Mouse (Mus musculus) heart, embryonic 11.5 days (tissue): ENCODE results near the gene Ehmt2. TPM values are rescaled to one million over a fixed set of nuclear protein-coding genes. Genes with fewer than 3 reads are reported as not detected.

Experiments used
- ATAC-seq: fragments of 200-750 bp; cut with Nextera tagmentation; replicated peaks from 2 replicates; pipeline ENCODE4 v1.8.0; 2017; ENCODE audit warnings: moderate library complexity; ENCODE audit not compliant: insufficient number of reproducible peaks, low FRiP score, low TSS enrichment
- H3K27ac ChIP-seq: fragments of 300-500 bp; sonication (generic); 2 replicates; pipeline ENCODE4 v1.5.1; 2014; ENCODE audit warnings: mild to moderate bottlenecking, low read depth, low read length
- H3K27me3 ChIP-seq: fragments of 300-500 bp; sonication (generic); 2 replicates; pipeline ENCODE4 v1.6.1; 2014; ENCODE audit warnings: mild to moderate bottlenecking, low read length, mixed read lengths; ENCODE audit not compliant: control insufficient read depth, insufficient read depth
- H3K36me3 ChIP-seq: fragments of 300-500 bp; sonication (generic); 2 replicates; pipeline ENCODE4 v1.6.1; 2014; ENCODE audit warnings: mild to moderate bottlenecking, low read length, moderate library complexity, mixed read lengths; ENCODE audit not compliant: control insufficient read depth, insufficient read depth
- H3K4me1 ChIP-seq: fragments of 300-500 bp; sonication (generic); 2 replicates; pipeline ENCODE4 v1.6.1; 2014; ENCODE audit warnings: low read length; ENCODE audit not compliant: control insufficient read depth, insufficient read depth
- H3K4me2 ChIP-seq: fragments of 300-500 bp; sonication (generic); 2 replicates; pipeline ENCODE4 v1.6.1; 2014; ENCODE audit warnings: mild to moderate bottlenecking, moderate library complexity
- H3K4me3 ChIP-seq: fragments of 300-500 bp; sonication (generic); 2 replicates; pipeline ENCODE4 v1.5.1; 2014; ENCODE audit warnings: low read depth, low read length
- H3K9ac ChIP-seq: fragments of 300-500 bp; sonication (generic); 2 replicates; pipeline ENCODE4 v1.6.1; 2014; ENCODE audit warnings: mild to moderate bottlenecking, low read depth, low read length, moderate library complexity
- H3K9me3 ChIP-seq: fragments of 300-500 bp; sonication (generic); replicated peaks from 2 replicates; pipeline ENCODE4 v1.6.1; 2016; ENCODE audit warnings: low read length; ENCODE audit not compliant: control insufficient read depth
- WGBS: fragments of 180-500 bp; shearing (Covaris S2); extraction: QIAGEN DNeasy Blood & Tissue Kit; methylation state at CpG from one replicate; pipeline ENCODE4 v1.1.7; 2014; ENCODE audit not compliant: insufficient replicate concordance; 5-methylcytosine and 5-hydroxymethylcytosine counted together
- polyA plus RNA-seq: library from polyadenylated mRNA; unstranded; fragments of >200 nt; fragmentation: Nextera tagmentation; extraction: Ambion mirVana; gene quantifications from 2 replicates; pipeline ENCODE4 v1.2.1, GENCODE M21; 2014

The Ehmt2 gene
- polyA plus RNA-seq = 32.4 and 42.3 TPM in 2 replicates

DNA sequence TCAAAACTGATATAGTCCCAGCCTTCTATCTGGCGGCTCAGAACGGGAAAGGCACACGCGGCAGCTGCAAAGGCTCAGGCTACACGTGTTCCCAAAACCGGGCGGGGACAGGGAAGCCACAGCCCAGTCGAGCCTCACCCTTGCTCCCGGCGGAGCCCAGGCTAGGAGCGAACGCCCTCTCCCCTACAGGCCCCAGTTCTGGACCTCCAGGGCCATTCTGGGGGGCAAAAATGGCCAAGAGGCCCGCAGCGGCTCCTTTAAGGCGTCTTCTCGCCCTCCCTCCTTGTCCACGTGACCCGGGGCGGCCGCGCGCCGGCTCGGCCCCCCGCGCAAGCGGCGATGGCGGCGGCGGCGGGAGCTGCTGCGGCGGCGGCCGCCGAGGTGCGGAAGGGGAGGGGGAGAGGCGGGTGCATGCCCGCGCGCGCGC, at the start of gene Ehmt2, which contains the start of gene C2:
Ehmt2 (plus strand) TSS at position 310 of the 427 bp plus-strand sequence.
C2 (minus strand) TSS at position 106 of the 427 bp plus-strand sequence.
- peak within 1 kb of the TSS; percentile 93 for H3K4me2 ChIP-seq
- H3K4me1 ChIP-seq = peaks cover 29% of the 10 kb centered on the region
- H3K9me3 ChIP-seq = no peaks in the 10 kb centered on the region
- H3K27ac ChIP-seq = peak within 1 kb of the TSS; percentile 90
- H3K9ac ChIP-seq = peak within 1 kb of the TSS; percentile 98
- no peaks in the 10 kb centered on the region for H3K27me3 ChIP-seq
- under 1% methylated on average over 23 of the region's 44 CpGs for WGBS
- H3K4me3 ChIP-seq = peak within 1 kb of the TSS; percentile 78
- no peak; the same call in 1 of the 2 replicates for ATAC-seq
- H3K36me3 ChIP-seq = peaks cover 13% of the 10 kb centered on the region

DNA sequence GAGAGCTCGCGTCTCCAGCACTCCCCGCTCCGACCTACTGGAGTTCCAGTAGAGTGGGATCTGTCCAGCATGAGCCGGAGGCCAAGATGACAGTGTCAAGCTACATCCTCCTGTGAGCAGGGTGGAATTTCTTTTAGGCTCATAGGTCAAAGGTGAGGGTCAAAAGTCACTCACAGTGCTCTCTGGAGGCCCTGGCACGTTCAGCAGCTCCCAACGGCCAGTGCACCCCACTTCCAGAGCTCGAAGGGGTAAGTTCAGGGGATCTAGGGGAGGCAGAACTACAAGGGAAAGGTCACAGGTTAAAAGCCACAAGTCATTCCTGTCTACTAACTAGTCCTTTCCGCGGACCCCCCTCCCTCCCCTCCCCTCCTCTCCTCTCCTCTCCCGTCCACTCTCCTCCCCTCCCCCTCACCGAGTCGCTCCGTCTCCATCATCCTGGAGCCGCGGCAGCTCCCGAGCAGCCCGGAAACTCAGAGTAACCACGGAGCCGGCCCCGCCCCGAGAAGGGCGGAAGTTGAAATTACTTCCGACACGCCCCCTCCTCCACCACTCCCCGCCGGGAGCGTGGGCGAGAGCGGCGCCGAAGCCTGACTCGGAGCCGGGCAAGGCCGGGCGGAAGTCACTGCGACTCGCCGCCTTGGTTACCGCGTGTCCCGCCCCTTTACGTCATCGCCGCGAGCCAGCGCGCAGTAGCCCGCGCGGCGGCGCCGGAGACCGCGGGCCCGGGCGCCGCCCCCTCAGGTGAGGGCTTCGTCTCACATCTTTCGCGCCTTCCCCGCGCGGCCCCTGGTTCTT, 48.4 kb upstream of the Ehmt2 start, which contains the start of the genes Skiv2l and Nelfe:
Skiv2l (minus strand) TSS at position 489 of the 795 bp plus-strand sequence.
Nelfe (plus strand) TSS at position 670 of the 795 bp plus-strand sequence.
- Histone ChIP-seq H3K9me3 (no peaks in the 10 kb centered on the region), H3K27me3 (no peaks in the 10 kb centered on the region), H3K4me1 (peaks cover 12% of the 10 kb centered on the region), H3K27ac (peak within 1 kb of the TSS; percentile 43; the same call in 1 of the 2 replicates), H3K36me3 (peaks cover 37% of the 10 kb centered on the region), H3K4me3 (peak within 1 kb of the TSS; percentile 96), H3K4me2 (peak within 1 kb of the TSS; percentile 92), H3K9ac (peak within 1 kb of the TSS; percentile 90)
- WGBS = under 1% methylated on average over 62 of the region's 65 CpGs
- peak; percentile 97 for ATAC-seq

DNA sequence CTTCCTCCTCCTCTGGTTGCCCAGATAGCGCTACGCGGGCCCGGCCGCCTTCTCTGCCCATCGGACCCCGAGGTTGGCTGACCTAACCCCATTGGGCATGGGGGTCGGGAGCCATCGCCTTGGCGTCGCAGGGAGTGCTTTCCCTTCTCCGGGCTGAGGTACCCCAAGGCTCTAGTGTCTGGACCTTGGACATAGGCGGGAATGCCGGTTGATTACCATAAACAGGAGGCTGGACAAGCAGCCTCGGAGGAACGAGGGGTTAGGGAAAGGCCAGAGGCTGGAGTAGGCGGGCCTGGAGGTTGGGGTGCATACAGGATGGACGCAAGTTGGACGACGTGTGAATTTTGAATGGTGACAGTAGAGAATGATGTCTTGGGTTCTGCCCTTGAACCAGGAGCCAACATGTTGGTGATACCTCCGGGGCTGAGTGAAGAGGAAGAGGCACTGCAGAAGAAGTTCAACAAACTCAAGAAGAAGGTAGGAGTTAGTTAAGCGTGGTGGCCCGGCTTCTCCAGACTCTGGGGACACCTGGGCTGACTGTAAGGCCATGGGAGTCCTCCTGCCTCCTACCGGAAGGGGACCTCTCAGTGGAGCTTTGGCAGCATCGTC, 47.6 kb upstream of the Ehmt2 start:
- H3K4me2 ChIP-seq = peak overlapping the region; percentile 92
- peaks cover 12% of the 10 kb centered on the region for H3K4me1 ChIP-seq
- H3K4me3 ChIP-seq = peak overlapping the region; percentile 96
- peak overlapping the region; percentile 90 for H3K9ac ChIP-seq
- H3K27me3 ChIP-seq = no peaks in the 10 kb centered on the region
- peaks cover 36% of the 10 kb centered on the region for H3K36me3 ChIP-seq
- 0 out of 2 replicates have a peak, but pooled peaks have one; percentile 5 for ATAC-seq
- peak overlapping the region; percentile 43; the same call in 1 of the 2 replicates for H3K27ac ChIP-seq
- H3K9me3 ChIP-seq = no peaks in the 10 kb centered on the region
- 1% methylated on average over 25 of the region's 25 CpGs for WGBS

DNA sequence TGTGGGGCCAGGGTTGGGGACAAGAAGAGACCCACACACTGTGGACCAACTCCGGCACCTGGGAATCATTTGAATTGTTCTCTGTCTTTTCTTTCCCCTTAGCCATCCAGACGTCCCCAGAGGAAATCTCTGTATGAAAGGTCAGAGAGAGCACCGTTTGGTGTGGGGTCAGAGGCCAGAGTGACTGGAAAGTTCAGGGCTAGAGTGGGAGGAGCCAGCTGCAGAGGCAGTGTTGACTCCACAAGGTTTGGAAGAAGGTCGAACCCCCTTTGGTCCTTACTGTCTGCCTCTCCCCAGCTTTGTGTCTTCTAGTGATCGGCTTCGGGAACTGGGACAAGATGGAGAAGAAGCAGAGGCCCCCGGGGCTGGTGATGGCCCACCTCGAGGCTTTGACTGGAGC, 44.8 kb upstream of the Ehmt2 start:
- no peak overlapping the region for H3K4me3 ChIP-seq
- WGBS = 78% methylated on average over 8 of the region's 8 CpGs
- peaks cover 12% of the 10 kb centered on the region for H3K4me1 ChIP-seq
- no peaks in the 10 kb centered on the region for H3K9me3 ChIP-seq
- H3K27ac ChIP-seq = no peak overlapping the region
- H3K27me3 ChIP-seq = no peaks in the 10 kb centered on the region
- no peak for ATAC-seq
- H3K4me2 ChIP-seq = no peak overlapping the region
- no peak overlapping the region for H3K9ac ChIP-seq
- H3K36me3 ChIP-seq = peaks cover 27% of the 10 kb centered on the region; the same call in 1 of the 2 replicates

DNA sequence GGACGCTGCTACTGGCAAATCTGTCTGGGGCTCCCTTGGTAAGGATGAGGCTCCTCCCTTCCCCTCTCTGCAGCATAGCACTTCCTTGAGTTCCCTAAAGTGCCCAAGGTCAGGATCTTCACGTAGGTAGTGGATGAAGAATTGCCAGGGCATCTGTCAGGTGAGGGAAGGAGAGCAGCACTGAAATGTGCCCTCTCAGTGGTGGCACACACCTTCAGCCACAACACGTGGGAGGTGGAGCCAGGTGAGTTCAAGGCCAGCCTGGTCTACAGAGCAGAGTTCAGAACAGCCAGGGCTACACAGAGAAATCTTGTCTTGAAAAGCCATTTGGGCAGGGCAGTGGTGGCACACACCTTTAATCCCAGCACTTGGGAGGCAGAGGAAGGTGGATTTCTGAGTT, 43.5 kb upstream of the Ehmt2 start:
- peaks cover 27% of the 10 kb centered on the region; the same call in 1 of the 2 replicates for H3K36me3 ChIP-seq
- no peak overlapping the region for H3K9ac ChIP-seq
- H3K27me3 ChIP-seq = no peaks in the 10 kb centered on the region
- WGBS = 85% methylated on average over 3 of the region's 3 CpGs
- H3K4me2 ChIP-seq = no peak overlapping the region
- H3K4me3 ChIP-seq = no peak overlapping the region
- no peak for ATAC-seq
- no peaks in the 10 kb centered on the region for H3K9me3 ChIP-seq
- H3K4me1 ChIP-seq = peaks cover 8% of the 10 kb centered on the region
- no peak overlapping the region for H3K27ac ChIP-seq

DNA sequence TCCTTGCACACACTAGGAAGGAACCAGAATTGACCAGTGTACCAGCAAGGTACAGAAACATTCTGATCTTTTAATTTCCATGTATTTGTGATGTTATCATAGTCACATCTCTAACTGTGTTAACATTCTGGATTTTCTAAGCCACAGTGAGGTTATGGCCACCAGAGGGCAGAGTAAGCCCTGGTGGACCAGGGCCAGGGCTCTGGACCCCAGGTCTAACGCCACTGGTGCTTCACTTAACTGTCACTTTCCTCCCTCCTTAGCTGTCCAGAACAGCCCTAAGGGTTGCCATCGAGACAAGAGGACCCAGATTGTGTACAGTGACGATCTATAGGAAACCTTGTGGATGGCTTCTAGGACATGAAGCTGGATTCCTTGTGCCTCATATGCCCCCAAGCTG, 42.4 kb upstream of the Ehmt2 start:
- Histone ChIP-seq H3K9me3 (no peaks in the 10 kb centered on the region), H3K27me3 (no peaks in the 10 kb centered on the region), H3K4me1 (peaks cover 7% of the 10 kb centered on the region), H3K4me3 (no peak overlapping the region), H3K4me2 (no peak overlapping the region), H3K27ac (no peak overlapping the region), H3K9ac (no peak overlapping the region), H3K36me3 (peaks cover 27% of the 10 kb centered on the region; the same call in 1 of the 2 replicates)
- ATAC-seq = no peak
- whole genome bisulfite sequencing = 40% methylated on average over 3 of the region's 3 CpGs

DNA sequence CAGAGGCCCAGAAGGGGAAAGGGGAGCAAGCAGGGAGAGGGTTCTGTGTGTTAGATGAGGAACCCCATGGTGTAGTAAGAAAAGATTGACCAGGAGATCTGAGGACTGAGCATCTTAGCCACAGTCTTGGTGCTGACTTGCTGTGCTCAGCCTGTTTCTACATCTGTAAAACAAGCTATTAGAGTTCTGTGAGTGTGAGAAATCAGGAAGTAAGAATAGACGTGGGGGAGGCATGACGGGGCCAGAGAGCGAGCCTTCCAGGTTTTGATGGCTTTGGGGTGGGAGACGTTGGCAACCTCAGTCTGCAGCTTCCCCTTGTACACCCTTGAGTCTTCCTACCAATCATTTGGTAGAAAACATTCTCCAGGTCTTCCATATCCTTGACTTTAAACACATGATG, 39.6 kb upstream of the Ehmt2 start:
- H3K4me1 ChIP-seq = no peaks in the 10 kb centered on the region
- H3K27me3 ChIP-seq = peaks cover 9% of the 10 kb centered on the region
- no peaks in the 10 kb centered on the region for H3K9me3 ChIP-seq
- 87% methylated on average over 4 of the region's 4 CpGs for WGBS
- no peak overlapping the region for H3K4me3 ChIP-seq
- H3K27ac ChIP-seq = no peak overlapping the region
- no peak overlapping the region for H3K9ac ChIP-seq
- H3K4me2 ChIP-seq = no peak overlapping the region
- peaks cover 17% of the 10 kb centered on the region; the same call in 1 of the 2 replicates for H3K36me3 ChIP-seq
- no peak for ATAC-seq

DNA sequence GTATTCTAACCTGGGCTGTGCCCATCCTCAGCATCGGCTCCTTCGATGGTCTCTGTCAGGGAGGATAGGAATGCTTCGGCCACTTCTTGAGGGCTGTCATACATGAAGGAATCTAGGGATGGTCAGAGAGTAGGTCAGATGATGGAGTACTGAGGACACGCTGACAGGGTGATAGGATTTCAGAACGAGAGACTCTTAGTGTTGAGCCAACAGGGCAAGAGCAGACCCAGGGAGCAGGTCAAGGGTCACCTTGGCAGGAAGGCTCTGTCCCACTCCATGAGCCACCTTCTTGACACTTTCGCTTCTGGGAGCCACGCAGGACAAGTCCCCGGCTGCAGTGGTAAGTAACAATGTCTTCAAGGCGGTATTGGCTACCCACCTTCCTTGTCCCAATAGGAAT, 37.8 kb upstream of the Ehmt2 start:
- ATAC-seq = no peak
- Histone ChIP-seq H3K4me1 (no peaks in the 10 kb centered on the region), H3K9ac (no peak overlapping the region), H3K36me3 (peaks cover 4% of the 10 kb centered on the region; the same call in 1 of the 2 replicates), H3K27me3 (peaks cover 9% of the 10 kb centered on the region), H3K4me3 (no peak overlapping the region), H3K4me2 (no peak overlapping the region), H3K9me3 (no peaks in the 10 kb centered on the region), H3K27ac (no peak overlapping the region)
- 76% methylated on average over 9 of the region's 9 CpGs for WGBS
